Mouse (Mus musculus) forebrain, embryonic 14.5 days (tissue): ENCODE data around the gene Elmo1. TPM values are rescaled to one million over a fixed set of nuclear protein-coding genes. Genes with fewer than 3 reads are reported as not detected.

Experiments
- ATAC-seq: fragments of 200-750 bp; cut with Nextera tagmentation; 2 replicates; pipeline ENCODE4 v1.8.0; 2017; ENCODE audit warnings: mild to moderate bottlenecking, moderate library complexity
- DNase-seq: peaks from one replicate; pipeline ENCODE4 v3.0.0-alpha.2; 2015; ENCODE audit warnings: low spot score
- H3K27ac ChIP-seq: fragments of 300-500 bp; sonication (generic); 2 replicates; pipeline ENCODE4 v1.5.1; 2014; ENCODE audit warnings: low read depth, mild to moderate bottlenecking, control low read depth, low read length, moderate library complexity
- H3K27me3 ChIP-seq: fragments of 300-500 bp; sonication (generic); replicated peaks from 2 replicates; pipeline ENCODE4 v1.6.1; 2014; ENCODE audit warnings: low read length, control low read depth, mixed read lengths; ENCODE audit not compliant: control insufficient read depth, insufficient read depth
- H3K36me3 ChIP-seq: fragments of 300-500 bp; sonication (generic); 2 replicates; pipeline ENCODE4 v1.6.1; 2014; ENCODE audit warnings: low read length, control low read depth; ENCODE audit not compliant: control insufficient read depth, insufficient read depth
- H3K4me1 ChIP-seq: fragments of 300-500 bp; sonication (generic); 2 replicates; pipeline ENCODE4 v1.6.1; 2014; ENCODE audit warnings: antibody characterized with exemption, low read length, control low read depth; ENCODE audit not compliant: control insufficient read depth, insufficient read depth
- H3K4me2 ChIP-seq: fragments of 300-500 bp; sonication (generic); 2 replicates; pipeline ENCODE4 v1.6.1; 2014; ENCODE audit warnings: mild to moderate bottlenecking, control low read depth, low read length
- H3K4me3 ChIP-seq: fragments of 300-500 bp; sonication (generic); 2 replicates; pipeline ENCODE4 v1.5.1; 2014; ENCODE audit warnings: low read depth, low read length, control low read depth
- H3K9ac ChIP-seq: fragments of 300-500 bp; sonication (generic); 2 replicates; pipeline ENCODE4 v1.6.1; 2014; ENCODE audit warnings: mild to moderate bottlenecking, low read length, control low read depth, moderate library complexity
- H3K9me3 ChIP-seq: fragments of 300-500 bp; sonication (generic); replicated peaks from 2 replicates; pipeline ENCODE4 v1.6.1; 2016; ENCODE audit warnings: low read length, control low read depth, mixed read lengths; ENCODE audit not compliant: control insufficient read depth
- WGBS: fragments of 180-500 bp; shearing (Covaris S2); extraction: QIAGEN DNeasy Blood & Tissue Kit; methylation state at CpG from one replicate; pipeline ENCODE4 v1.1.7; 2014; 5-methylcytosine and 5-hydroxymethylcytosine counted together
- polyA plus RNA-seq: library from polyadenylated mRNA; unstranded; fragments of >200 nt; fragmentation: Nextera tagmentation; extraction: Ambion mirVana; gene quantifications from 2 replicates; pipeline ENCODE4 v1.2.1, GENCODE M21; 2014

The Elmo1 gene
- polyA plus RNA-seq, 1 experiment from 2014 or later = 22.6 TPM

GRCm38 (mm10) chr13:20597307-20597706, 506.9 kb downstream of the Elmo1 start:
- Histone ChIP-seq H3K9ac (no peak overlapping the region), H3K36me3 (no peaks in the 10 kb centered on the region), H3K4me2 (no peak overlapping the region), H3K4me3 (no peak overlapping the region), H3K27me3 (no peaks in the 10 kb centered on the region), H3K27ac (no peak overlapping the region), H3K4me1 (no peaks in the 10 kb centered on the region), H3K9me3 (no peaks in the 10 kb centered on the region)
- DNase-seq (no peak), ATAC-seq (no peak)
- WGBS = 74% methylated on average over 5 of the region's 5 CpGs

DNA sequence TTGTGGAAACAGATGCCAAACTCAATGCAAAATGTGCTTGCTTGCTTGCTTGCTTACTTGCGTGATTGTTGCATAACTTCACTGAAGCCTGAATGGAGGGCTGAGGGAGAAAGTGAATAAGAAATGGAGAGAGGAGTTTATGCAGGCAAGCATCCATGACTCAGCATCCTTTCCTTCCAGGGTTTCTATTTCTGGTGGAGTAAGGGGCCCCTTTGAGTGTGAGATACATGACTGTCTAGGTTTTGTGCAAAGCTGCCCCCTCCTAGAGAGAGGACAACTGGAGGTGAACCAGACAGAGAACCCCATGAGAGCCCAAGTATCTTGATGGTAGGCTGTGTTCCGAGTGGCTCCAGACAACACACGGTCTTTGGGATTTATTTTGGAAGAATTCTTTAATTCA, 508.2 kb downstream of the Elmo1 start:
- Histone ChIP-seq H3K4me1 (no peaks in the 10 kb centered on the region), H3K9me3 (no peaks in the 10 kb centered on the region), H3K9ac (no peak overlapping the region), H3K4me3 (no peak overlapping the region), H3K27me3 (no peaks in the 10 kb centered on the region), H3K27ac (no peak overlapping the region), H3K4me2 (no peak overlapping the region), H3K36me3 (no peaks in the 10 kb centered on the region)
- WGBS = 97% methylated on average over 3 of the region's 3 CpGs
- DNase-seq (no peak), ATAC-seq (no peak)

DNA sequence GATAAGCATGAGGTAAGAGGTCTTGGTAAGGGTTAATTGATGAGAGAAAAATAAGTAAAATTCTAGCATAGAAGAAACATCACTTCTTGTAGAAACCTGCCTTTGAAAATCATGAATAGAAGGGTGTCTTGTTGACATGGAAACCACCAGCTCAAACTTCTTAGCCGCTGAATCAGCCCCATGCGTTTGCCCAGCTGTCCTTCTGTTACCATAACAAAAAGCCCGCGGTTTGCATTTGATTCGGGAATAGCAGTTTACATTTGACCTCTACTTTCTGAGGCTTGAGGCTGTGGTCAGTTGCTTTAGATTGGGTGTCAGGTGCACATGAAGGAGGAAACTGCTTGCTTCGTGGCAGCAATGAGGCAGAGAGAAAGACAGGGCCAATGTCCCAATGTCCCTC, 509.9 kb downstream of the Elmo1 start:
- Histone ChIP-seq H3K27ac (no peak overlapping the region), H3K27me3 (no peaks in the 10 kb centered on the region), H3K9ac (no peak overlapping the region), H3K4me3 (no peak overlapping the region), H3K36me3 (0 out of 2 replicates have a peak, but pooled peaks cover 4% of the 10 kb centered on the region), H3K4me2 (no peak overlapping the region), H3K4me1 (no peaks in the 10 kb centered on the region), H3K9me3 (no peaks in the 10 kb centered on the region)
- 43% methylated on average over 6 of the region's 6 CpGs for WGBS
- ATAC-seq = no peak
- no peak for DNase-seq

GRCm38 (mm10) chr13:20601421-20601820, 511.0 kb downstream of the Elmo1 start:
- H3K4me2 ChIP-seq = no peak overlapping the region
- H3K36me3 ChIP-seq = 0 out of 2 replicates have a peak, but pooled peaks cover 4% of the 10 kb centered on the region
- no peak overlapping the region for H3K9ac ChIP-seq
- WGBS = 80% methylated on average over 1 of the region's 1 CpGs
- H3K27me3 ChIP-seq = no peaks in the 10 kb centered on the region
- H3K9me3 ChIP-seq = no peaks in the 10 kb centered on the region
- no peak overlapping the region for H3K27ac ChIP-seq
- H3K4me3 ChIP-seq = no peak overlapping the region
- H3K4me1 ChIP-seq = no peaks in the 10 kb centered on the region
- ATAC-seq = no peak
- no peak for DNase-seq

DNA sequence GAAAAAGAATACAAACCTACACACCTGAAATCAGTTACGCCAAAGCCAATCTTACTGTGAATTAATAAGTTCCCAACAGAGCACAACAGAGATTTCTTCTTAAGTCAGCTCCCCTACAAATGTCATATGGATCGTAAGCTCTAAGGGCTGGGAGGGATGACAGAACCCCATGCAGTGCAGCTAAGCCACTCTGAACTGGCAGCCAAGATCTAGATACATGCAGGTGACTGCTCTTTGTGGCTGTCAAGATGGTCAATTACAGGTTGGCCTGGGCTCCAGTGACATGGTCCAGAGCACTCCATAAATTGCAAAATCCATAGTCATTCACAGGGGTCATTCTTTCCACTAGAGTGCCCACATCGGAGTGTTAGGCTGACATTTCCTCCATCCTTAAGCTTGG, 516.5 kb downstream of the Elmo1 start:
- Histone ChIP-seq H3K9ac (no peak overlapping the region), H3K4me1 (peaks cover 6% of the 10 kb centered on the region), H3K4me2 (no peak overlapping the region), H3K27me3 (no peaks in the 10 kb centered on the region), H3K27ac (no peak overlapping the region), H3K36me3 (0 out of 2 replicates have a peak, but pooled peaks cover 4% of the 10 kb centered on the region), H3K9me3 (no peaks in the 10 kb centered on the region), H3K4me3 (no peak overlapping the region)
- ATAC-seq = no peak
- no peak for DNase-seq
- 89% methylated on average over 3 of the region's 3 CpGs for WGBS

DNA sequence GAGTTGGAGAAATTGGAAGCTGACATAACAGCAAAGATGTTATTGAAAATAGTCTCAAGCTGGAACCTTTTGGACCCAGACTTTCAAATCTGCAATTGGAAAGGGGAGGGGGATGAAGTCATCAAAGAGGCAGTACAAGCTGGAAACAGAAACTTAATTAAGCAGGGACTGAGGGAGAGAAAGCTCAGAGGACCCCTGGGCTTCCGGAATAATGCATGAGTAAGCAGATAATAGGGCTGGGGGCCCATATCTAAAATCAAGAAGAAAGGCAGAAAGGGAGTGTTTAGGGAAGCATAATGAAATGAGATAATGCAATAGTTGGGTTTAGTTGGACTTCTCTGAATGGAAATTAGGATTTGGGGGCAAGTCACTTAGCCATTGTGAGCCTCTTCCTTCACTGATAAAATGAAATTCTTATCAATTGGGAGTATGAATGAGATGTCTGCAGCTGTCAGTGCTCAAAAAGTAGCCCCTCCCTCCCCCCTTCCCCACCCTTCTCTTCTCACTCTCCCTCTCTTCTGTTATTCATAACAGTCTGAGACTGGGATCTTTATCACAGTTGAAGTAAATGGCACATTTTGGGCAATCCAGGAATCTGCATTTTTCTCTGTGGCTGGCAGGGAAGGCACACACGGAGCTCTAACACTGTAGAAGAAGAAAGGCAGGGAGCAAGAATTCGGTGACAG, 518.8 kb downstream of the Elmo1 start:
- peak; percentile 42 for DNase-seq
- no peak overlapping the region for H3K9ac ChIP-seq
- WGBS = 5% methylated on average over 3 of the region's 3 CpGs
- ATAC-seq = peak; percentile 60
- 0 out of 2 replicates have a peak, but pooled peaks cover 4% of the 10 kb centered on the region for H3K36me3 ChIP-seq
- peaks cover 6% of the 10 kb centered on the region for H3K4me1 ChIP-seq
- no peak overlapping the region for H3K4me2 ChIP-seq
- H3K9me3 ChIP-seq = no peaks in the 10 kb centered on the region
- H3K27me3 ChIP-seq = no peaks in the 10 kb centered on the region
- 0 out of 2 replicates have a peak overlapping the region, but pooled peaks have one; percentile 9 for H3K27ac ChIP-seq
- no peak overlapping the region for H3K4me3 ChIP-seq

DNA sequence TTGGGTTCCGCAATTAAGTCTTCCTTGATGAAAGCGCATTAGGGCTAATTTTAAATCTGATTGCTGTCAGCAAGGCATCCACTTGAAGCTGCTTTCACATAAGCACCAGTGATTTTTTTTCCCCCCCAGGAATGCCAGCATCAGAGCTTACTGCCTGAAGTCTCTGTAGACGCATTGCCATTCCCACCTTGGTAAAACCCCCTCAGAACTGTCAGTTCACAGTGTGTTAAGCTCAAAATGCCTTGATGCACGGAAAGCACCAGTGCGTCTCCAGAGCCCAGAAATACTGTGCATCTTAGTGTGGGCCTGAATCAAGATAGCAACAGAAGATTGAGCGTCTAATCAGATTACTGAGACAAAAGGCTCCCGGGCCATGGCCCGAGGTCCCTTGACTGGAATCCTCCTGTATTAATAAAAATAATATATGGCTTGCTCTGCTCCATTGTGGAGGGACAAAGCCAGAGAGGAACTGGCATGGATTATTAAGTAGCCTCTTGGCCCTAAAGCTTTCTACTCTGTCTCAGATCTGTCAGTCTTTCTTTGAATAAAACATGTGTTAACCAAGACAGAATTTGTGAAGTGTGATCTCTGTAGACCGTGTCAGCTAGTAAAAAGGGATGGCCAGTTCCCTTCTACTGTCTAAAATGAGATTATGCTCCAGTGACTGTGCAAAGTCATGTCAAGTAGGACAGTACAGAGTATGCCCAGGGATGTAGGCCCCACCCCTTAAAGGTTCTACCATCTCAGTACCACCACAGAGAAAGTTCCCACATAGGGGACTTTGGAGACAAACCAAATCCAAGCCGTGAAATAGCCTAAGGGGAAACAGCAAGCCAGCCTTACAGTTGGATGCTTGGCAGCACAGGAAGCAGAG, 525.4 kb downstream of the Elmo1 start:
- H3K36me3 ChIP-seq = no peaks in the 10 kb centered on the region
- no peaks in the 10 kb centered on the region for H3K9me3 ChIP-seq
- DNase-seq (peak; percentile 69), ATAC-seq (peak; percentile 61)
- H3K4me3 ChIP-seq = no peak overlapping the region
- H3K27me3 ChIP-seq = no peaks in the 10 kb centered on the region
- H3K4me1 ChIP-seq = no peaks in the 10 kb centered on the region
- 61% methylated on average over 10 of the region's 10 CpGs for WGBS
- peak overlapping the region; percentile 44; the same call in 1 of the 2 replicates for H3K27ac ChIP-seq
- no peak overlapping the region for H3K9ac ChIP-seq
- no peak overlapping the region for H3K4me2 ChIP-seq

DNA sequence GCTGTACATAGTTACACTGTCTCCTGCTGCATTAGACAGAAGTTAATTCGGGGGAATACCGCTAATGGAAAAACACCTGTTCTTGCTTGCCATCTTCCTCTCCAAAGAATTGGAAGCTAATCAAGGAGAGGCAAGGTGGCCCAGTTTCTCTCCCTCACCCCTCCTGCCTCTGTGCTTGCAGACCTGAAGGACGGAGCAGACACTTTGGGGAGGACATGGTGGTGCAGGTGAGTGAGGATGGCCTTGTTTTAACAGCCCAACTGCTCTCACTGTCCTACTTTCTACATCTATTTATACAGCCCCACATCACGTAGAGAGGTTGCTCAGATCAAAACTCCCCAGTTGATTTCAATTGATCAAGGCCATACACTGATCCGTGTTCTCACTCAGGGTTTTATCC, 529.5 kb downstream of the Elmo1 start:
- Histone ChIP-seq H3K27me3 (no peaks in the 10 kb centered on the region), H3K4me2 (no peak overlapping the region), H3K9me3 (no peaks in the 10 kb centered on the region), H3K4me1 (no peaks in the 10 kb centered on the region), H3K4me3 (no peak overlapping the region), H3K9ac (no peak overlapping the region), H3K36me3 (no peaks in the 10 kb centered on the region), H3K27ac (no peak overlapping the region)
- ATAC-seq (no peak), DNase-seq (no peak)
- 90% methylated on average over 5 of the region's 5 CpGs for WGBS
